8 mouse cellular contexts compared by ENCODE assay signal in genomic region chr2:35544717-35545116, GRCm38 (mm10). TPM values are rescaled to one million over a fixed set of nuclear protein-coding genes. Genes with fewer than 3 reads are reported as not detected.
DNase-seq lines count a peak whose midpoint lies in the region; ATAC-seq lines count a peak whose summit lies in the region.

No protein-coding gene starts in this region.

- H3K27me3 ChIP-seq in intestine, embryonic 16.5 days (replicated peaks; ENCODE audit: control insufficient read depth, insufficient read depth, low read length) = no peaks in the 10 kb centered on the region
- peaks cover 12% of the 10 kb centered on the region for H3K27me3 ChIP-seq in limb, embryonic 10.5 days (ENCODE audit: low read depth, poor library complexity, severe bottlenecking)
- H3K27me3 ChIP-seq in midbrain, embryonic 12.5 days = no peaks in the 10 kb centered on the region; the same call in none of the 2 replicates
- no peaks in the 10 kb centered on the region for H3K27me3 ChIP-seq in splenic B cell, adult 2 months (ENCODE audit: control insufficient read depth, insufficient read depth, low read length, poor library complexity, severe bottlenecking)

- ATAC-seq in CD4-positive, CD25-positive, alpha-beta regulatory T cell, adult 4 months = no peak
- ATAC-seq in intestine, embryonic 16.5 days = peak; percentile 72
- ATAC-seq in midbrain, embryonic 12.5 days (ENCODE audit: low FRiP score, low read depth) = peak; percentile 65

- H3K9me3 ChIP-seq in intestine, embryonic 16.5 days (ENCODE audit: control insufficient read depth, low read length) = no peaks in the 10 kb centered on the region
- H3K9me3 ChIP-seq in limb, embryonic 10.5 days (replicated peaks) = no peaks in the 10 kb centered on the region
- H3K9me3 ChIP-seq in midbrain, embryonic 12.5 days = no peaks in the 10 kb centered on the region

- DNase-seq in CD4-positive, CD25-positive, alpha-beta regulatory T cell, adult 2 months (ENCODE audit: low read depth, low spot score) = peak; percentile 68
- peak; percentile 68 to 79 for DNase-seq in cerebellum, postnatal 4 days (ENCODE audit: low spot score in 2 of 2)
- DNase-seq in gonadal fat pad, adult 2 months (ENCODE audit: low read depth) = peak; percentile 12
- DNase-seq in limb, embryonic 10.5 days (ENCODE audit: low spot score) = peak; percentile 89
- peak; percentile 60 for DNase-seq in splenic B cell, adult 2 months (ENCODE audit: low read depth, low spot score)

- no peaks in the 10 kb centered on the region for H3K36me3 ChIP-seq in intestine, embryonic 16.5 days (ENCODE audit: control insufficient read depth, insufficient read depth, low read length)
- no peaks in the 10 kb centered on the region for H3K36me3 ChIP-seq in limb, embryonic 10.5 days
- no peaks in the 10 kb centered on the region for H3K36me3 ChIP-seq in midbrain, embryonic 12.5 days
- H3K36me3 ChIP-seq in splenic B cell, adult 2 months (ENCODE audit: control insufficient read depth, insufficient read depth, low read length, poor library complexity, severe bottlenecking) = no peaks in the 10 kb centered on the region

- peaks cover 20% of the 10 kb centered on the region for H3K4me1 ChIP-seq in intestine, embryonic 16.5 days (ENCODE audit: control insufficient read depth, insufficient read depth, low read length)
- peaks cover 15% of the 10 kb centered on the region for H3K4me1 ChIP-seq in limb, embryonic 10.5 days
- peaks cover 8% of the 10 kb centered on the region for H3K4me1 ChIP-seq in midbrain, embryonic 12.5 days

- H3K4me2 ChIP-seq in intestine, embryonic 16.5 days (ENCODE audit: low read depth, low read length) = peak overlapping the region; percentile 51
- H3K4me2 ChIP-seq in midbrain, embryonic 12.5 days (replicated peaks) = peak overlapping the region; percentile 40

- 0 out of 2 replicates have a peak overlapping the region, but pooled peaks have one; percentile 30 for H3K9ac ChIP-seq in intestine, embryonic 16.5 days (ENCODE audit: low read depth, low read length)
- no peak overlapping the region for H3K9ac ChIP-seq in midbrain, embryonic 12.5 days (replicated peaks)

- H3K4me3 ChIP-seq in intestine, embryonic 16.5 days (ENCODE audit: low read length) = peak overlapping the region; percentile 14; the same call in 1 of the 2 replicates
- no peak overlapping the region; the same call in 1 of the 2 replicates for H3K4me3 ChIP-seq in limb, embryonic 10.5 days
- H3K4me3 ChIP-seq in midbrain, embryonic 12.5 days = no peak overlapping the region

- 3% methylated on average over 14 of the region's 14 CpGs for WGBS in intestine, embryonic 16.5 days
- 13% methylated on average over 14 of the region's 14 CpGs for whole genome bisulfite sequencing in limb, embryonic 10.5 days
- 11% methylated on average over 14 of the region's 14 CpGs for WGBS in midbrain, embryonic 12.5 days

- peak overlapping the region; percentile 27; the same call in 1 of the 2 replicates for H3K27ac ChIP-seq in intestine, embryonic 16.5 days (ENCODE audit: low read length)
- H3K27ac ChIP-seq in limb, embryonic 10.5 days = no peak overlapping the region; the same call in 1 of the 2 replicates
- H3K27ac ChIP-seq in midbrain, embryonic 12.5 days (replicated peaks) = no peak overlapping the region

RNA-seq across cellular contexts. Expression of gene Dab2ip, which starts 13.3 kb away (rescaled TPM):
- under 1 TPM; 0.30 to 0.53 TPM for polyA plus RNA-seq in CD4-positive, CD25-positive, alpha-beta regulatory T cell, adult 4 months (2017; shearing (Covaris generic))
- 50.9 and 53.6 TPM in 2 replicates for polyA plus RNA-seq in gonadal fat pad, adult 2 months (2012; rRNA removed)
- 27.0 and 28.7 TPM in 2 replicates for polyA plus RNA-seq in intestine, embryonic 16.5 days (2015; fragmentation: Nextera tagmentation; extraction: Ambion mirVana)
- polyA plus RNA-seq in limb, embryonic 10.5 days (2016; fragmentation: Nextera tagmentation; extraction: Ambion mirVana) = 44.0 and 49.7 TPM in 2 replicates
- polyA plus RNA-seq in midbrain, embryonic 12.5 days (2016; fragmentation: Nextera tagmentation; extraction: Ambion mirVana) = 47.9 and 48.3 TPM in 2 replicates

Comparison
In these comparisons a context has a peak if more than half of its experiments do, and no peak if none do; other contexts are left out.
1. DNase-seq: peak in every context shown above with its lines; median percentile 89 in limb, embryonic 10.5 days; 74 in cerebellum, postnatal 4 days; 68 in CD4-positive, CD25-positive, alpha-beta regulatory T cell, adult 2 months; 60 in splenic B cell, adult 2 months; 12 in gonadal fat pad, adult 2 months.
2. RNA of gene Dab2ip, which starts 13.3 kb away (polyA plus RNA-seq): 50.9 to 53.6 TPM in gonadal fat pad, adult 2 months, 44.0 to 49.7 TPM in limb, embryonic 10.5 days, 47.9 to 48.3 TPM in midbrain, embryonic 12.5 days and 27.0 to 28.7 TPM in intestine, embryonic 16.5 days; 0.30 to 0.53 TPM in CD4-positive, CD25-positive, alpha-beta regulatory T cell, adult 4 months; every median in the first group is over 10 times any median in the second.